Mouse (Mus musculus) left cerebral cortex, adult 8-10 months (tissue): Measurements from ENCODE around the gene Nuak2. TPM values are rescaled to one million over a fixed set of nuclear protein-coding genes. Genes with fewer than 3 reads are reported as not detected.
"Not testable (repeated sequence)": the region's sequence is repeated elsewhere in the genome, so short reads cannot be mapped to it uniquely, and the experiment has no call there.

Source experiments
- DNase-seq, 2 experiments: peaks; one replicate each; pipeline ENCODE4 v3.0.0; 2022; ENCODE audit warnings: low spot score in 2 of 2
- total RNA-seq, 4 experiments: library from RNA; stranded (reverse); gene quantifications; 2 replicates each; pipeline ENCODE4 v1.2.4; 2022

Gene Nuak2
- total RNA-seq, 4 experiments from 2014 or later, result 0.81 to 1.7 (median 1.3) TPM

DNA sequence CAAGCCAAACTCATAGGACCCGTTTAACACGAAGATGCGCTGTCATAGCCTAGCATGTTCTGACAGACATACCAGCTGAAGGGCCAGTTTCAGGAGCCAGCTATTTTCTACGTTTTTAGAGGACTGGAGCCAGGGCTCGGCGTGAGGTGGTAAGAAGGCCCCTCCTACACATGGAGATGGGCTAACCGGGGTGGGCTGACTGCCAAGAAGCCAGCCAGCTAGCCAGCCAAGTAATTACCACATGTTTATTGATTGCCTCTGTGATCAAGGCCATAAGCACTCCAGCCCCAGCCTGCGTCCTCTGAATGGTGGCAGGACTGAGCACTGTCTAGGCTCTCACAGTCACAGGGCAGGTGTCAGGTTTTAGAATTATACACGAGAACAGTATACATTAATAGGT lies 10.9 kb downstream of the Nuak2 start:
- DNase-seq, result no peak

DNA sequence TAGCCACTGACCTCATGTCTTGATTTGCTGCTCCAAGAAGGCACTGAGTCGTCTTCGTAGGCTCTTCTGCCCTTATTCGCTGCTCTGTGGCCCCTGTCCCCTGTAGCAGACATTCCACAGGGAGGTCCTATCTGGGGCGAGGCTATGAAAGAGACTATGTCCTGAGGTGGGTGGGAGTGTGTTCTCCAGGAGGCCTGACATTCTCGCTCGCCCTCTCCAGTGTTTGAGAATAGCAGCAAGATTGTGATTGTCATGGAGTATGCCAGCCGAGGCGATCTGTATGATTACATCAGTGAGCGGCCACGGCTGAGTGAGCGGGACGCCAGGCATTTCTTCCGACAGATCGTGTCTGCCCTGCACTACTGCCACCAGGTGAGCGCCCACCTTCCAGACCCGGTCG lies 11.6 kb downstream of the Nuak2 start:
- no peak for DNase-seq

DNA sequence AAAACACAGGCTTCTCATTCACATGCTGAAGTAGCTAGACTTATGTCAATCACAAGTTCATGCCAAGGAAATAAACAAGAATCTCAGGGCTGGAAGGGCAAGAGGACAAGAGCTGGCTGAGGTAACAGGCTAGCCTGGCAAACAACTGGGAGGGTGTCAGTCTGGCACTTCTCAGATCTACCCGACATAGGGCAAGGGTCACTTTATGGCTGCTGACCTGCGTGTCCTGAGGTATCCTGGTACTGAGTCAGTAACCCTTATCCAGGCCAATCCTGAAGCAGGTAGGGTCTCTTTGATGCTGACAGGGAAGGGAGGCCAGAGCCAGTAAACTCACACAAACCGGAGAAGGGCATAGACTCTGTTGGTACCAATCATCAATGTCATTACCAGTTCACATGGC lies 12.6 kb downstream of the Nuak2 start:
- DNase-seq, result no peak

DNA sequence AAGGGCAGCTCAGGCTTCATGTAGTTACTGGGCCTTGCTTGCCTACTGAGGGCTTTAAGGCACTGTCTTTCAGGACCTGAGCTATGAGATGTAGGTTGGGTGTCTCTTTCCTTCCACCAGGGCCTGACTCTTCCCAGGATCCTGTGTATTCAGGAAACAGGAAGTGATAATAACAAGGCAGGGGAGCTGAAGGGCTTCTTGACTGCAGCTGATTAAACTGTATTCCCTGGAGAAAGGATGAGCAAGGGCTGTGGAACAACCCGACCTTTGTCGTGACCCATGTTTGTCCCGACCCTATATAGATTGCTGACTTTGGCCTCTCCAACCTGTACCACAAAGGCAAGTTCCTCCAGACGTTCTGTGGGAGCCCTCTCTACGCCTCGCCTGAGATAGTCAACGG lies 13.7 kb downstream of the Nuak2 start:
- DNase-seq, result no peak

DNA sequence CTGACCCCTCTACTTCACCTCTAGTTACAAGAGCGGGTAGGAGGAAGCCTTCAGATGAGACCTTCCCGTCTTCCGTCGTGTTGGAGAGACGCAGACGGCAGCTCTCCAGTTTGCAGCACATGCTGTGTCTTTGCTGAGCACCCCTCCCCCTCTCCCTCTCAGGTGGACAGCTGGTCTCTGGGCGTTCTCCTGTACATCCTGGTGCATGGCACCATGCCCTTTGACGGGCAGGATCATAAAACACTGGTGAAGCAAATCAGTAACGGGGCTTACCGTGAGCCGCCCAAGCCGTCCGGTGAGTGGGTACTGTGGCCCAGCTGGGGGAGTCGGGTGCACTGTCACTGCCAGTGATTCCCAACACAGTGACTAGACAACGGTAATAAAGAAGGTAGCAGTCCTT lies 14.5 kb downstream of the Nuak2 start:
- DNase-seq, result no peak

DNA sequence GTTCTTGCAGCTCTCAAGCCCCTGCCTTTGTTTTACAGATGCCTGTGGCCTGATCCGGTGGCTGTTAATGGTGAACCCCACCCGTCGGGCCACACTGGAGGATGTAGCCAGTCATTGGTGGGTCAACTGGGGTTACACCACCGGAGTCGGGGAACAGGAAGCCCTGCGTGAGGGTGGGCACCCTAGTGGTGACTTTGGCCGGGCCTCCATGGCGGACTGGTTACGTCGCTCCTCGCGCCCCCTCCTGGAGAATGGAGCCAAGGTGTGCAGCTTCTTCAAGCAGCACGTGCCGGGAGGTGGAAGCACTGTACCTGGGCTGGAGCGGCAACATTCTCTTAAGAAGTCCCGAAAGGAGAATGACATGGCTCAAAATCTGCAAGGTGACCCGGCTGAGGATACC lies 15.4 kb downstream of the Nuak2 start:
- no peak for DNase-seq

DNA sequence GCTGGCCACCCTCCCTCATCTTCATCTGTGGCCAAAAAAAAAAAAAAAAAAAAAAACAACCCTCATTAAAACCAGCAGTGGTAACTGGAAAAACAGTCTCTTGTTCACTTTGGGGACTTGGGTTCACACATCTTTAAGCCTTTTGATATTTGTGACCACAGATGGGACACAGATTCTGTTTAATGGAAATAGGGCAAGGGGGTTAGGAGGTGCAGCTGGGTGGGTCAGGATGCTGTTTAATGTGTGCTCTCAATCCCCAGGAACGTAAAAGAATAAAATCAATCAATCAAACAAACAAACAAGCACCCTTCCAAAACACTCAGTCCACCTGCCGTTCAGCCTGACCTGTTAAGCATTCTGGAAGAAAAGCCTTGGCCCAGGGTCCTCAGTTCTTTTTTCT lies 17.3 kb downstream of the Nuak2 start:
- no peak for DNase-seq

DNA sequence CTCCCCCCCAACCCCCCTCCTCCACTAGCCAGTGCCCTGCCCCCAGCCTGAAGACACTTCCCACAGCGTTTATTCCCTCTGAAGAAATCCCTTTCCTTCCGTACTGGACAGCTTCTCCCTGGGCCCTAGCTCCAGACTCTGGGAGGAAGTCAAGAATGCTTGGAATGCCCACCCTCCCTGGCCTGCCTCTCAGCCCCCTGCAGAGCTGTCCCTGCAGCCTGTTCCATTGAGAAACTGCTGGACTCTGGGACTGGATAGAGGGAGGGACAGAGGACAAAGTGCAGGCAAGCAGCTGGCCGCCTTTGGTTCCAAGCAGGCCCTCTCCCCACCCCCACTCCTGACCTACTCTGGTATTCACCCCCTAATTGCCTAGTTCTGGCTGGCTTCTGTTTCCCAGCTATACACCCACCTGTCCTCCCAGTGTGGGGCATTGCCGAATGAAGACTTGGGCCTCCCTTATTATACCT lies 17.8 kb downstream of the Nuak2 start:
- DNase-seq, result no peak

DNA sequence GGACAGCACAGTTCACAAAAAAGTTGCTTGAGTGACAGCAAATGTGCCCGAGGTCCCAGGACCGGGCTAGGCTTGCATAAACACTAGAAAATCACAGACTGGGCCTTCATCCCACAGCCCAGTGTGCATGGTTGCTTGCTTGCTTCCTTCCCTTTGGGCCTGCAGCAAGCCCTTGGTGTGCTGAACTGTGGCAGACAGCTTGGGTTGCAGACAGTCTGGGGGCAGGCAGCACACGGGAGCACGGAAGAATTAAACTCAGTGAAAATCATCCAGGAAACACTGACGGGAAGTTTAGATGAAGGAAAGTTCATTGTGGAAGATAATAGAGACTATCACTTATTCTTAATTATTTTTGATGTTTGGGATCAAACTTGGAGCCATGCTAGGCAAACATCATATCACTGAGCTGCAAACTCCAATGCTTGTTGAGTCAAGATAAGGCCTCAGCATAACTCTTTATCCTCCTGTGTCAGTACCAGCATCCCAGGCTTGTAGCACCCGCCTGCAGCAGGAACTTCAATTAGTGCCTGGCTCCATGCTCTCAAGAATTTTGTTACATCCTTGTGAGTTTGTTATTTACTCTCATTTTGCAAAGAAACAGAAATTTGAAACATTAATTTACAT lies 18.4 kb downstream of the Nuak2 start:
- DNase-seq, result no peak

DNA sequence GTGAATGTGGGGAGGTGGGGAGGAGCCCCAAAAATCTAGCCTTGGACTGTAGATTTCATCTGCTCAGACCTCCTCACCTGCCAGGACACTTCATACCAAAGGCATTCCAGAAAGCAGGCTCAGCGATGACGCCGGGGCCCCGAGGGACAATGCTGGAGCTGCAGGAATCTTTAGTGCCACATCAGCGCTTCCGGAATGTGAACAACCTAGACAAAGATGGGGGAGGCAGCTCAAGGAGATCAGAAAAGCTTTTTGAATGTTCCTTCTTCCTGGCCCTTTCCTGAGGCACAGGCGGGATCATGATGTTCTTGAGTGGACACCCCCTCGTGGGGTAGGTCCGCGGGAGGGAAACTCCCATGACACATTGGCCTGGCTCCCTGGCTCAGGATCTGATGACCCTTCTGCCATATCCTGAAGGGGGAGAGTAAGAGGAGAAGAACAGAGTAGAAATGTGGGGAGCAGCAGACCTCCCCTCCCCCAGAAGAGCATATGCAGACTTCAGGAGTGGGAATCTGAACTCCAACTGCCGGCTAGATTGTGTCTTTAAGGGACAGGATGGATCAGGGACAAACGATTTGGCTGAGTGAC lies 19.5 kb downstream of the Nuak2 start:
- no peak for DNase-seq

DNA sequence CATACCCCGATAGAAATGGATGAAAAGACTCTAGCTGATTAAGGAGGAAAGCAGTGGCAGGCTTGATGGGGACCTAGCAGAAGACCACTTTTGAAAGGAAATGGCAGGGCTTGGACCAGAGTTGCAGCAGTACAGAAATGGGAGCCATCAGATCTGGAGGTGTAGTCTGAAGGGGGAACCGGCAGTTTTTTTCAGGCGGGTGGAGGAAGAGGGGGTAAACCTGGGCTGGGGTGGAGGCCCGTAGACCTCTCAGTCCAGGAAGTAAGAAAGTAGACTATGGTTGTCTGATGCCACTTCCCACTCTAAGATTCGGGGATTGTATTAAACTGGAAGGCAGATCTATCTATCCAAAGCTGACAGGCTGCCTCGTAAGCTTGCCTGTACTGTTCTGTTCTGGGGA lies 21.0 kb downstream of the Nuak2 start:
- DNase-seq, result no peak

DNA sequence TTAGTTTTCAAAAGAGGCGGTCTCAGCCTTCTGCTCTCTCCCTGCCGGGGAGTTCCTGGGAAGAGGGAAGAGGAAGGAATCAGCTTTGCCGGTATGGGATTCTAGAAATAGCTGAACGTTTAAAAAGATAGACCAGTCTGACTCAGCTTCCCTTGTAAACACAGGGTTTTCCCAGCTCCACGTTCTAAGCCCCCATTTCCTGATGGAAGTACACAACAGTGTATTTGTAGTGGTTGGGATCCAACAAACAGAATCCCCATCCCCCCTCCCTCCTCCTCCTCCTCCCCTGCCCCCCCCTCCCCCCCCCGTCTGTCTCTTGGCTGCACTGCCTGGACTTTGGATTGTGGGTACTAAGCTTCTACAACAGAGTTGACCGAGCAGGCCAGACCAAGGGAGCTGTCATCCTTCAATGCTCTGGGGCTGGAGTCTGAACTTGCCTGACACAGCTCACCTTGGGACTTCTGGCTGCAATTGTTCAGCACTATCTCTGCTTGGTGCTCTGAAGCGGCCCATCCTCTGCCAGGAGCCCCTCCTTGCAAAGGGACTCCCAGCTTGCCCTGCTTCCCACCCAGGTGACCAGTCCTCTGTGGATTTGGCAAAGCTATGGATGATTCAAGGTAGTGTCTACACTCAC lies 22.2 kb downstream of the Nuak2 start:
- DNase-seq, result no peak

DNA sequence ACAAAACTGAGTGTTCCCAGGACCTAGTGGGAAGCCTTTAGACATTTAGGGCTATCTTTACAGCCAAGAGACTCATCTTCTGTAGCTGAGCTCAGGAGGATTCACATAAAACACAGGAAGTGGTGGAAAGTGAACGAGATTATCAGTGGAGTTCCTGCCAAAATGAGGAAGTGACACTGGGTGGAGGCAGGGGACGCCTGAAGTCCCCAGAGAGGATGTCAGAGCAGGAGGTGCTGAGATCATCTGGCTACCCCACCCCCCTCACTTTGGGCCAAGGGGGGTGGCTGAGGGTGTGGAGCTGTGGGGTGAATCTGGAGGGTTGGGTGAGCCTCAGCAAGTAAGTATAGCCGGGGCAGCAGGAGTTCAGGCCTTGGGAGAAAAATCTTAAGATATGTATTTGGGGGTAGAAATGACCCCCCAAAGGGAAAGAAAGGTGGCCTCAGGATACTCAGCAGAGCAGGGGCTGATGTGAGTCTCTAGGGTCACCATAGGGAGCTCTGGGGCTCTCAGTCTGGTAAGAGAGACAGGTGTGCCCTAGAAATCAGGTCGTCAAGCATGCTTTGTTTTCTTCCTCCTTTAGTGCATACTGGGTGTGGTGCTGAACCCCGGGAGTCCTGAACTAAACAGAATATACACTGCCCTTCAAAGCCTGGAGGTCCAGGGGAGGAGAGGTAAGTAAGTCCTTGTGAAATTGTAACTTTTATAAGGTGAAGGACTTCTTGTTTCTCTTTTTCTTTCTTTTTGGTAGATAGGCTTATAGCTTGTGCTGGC lies 26.0 kb downstream of the Nuak2 start:
- no peak for DNase-seq

DNA sequence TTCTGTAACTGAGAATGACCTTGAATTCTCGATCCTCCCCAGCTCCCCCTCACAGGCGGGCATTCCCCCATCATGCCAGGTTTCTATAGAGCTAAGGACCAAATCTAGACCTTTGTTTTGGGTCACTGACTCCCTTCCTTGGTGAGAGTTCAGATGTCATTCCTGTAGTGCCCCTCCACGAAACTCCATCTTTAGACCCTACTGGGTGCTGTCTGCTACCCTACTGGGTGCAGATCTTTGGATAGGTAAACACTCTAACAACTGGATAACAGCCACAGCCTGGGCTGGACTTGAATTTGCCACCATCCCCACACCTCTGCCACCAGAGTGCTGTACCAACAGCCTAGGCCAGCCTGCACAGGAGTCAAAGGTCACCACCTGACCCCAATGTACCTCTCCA lies 26.6 kb downstream of the Nuak2 start:
- DNase-seq, result no peak

DNA sequence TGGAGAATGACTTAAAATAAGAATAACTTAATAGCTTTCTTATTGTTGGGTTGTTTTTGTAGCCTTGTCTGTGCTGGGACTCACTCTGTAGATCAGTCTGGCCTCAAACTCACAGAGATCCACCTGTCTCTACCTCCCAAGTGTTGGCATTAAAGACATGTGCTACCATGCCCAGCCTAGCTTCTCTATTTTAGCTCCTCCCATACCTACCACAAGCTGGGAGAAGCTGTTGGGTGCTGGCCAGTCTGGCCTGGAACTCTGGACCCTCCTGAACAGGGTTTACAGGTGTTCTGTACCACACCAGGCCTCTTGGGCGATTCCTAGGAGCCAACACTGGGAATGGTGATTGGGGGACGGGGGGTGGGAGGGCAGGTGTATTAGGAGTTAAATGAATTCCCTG lies 27.3 kb downstream of the Nuak2 start:
- no peak for DNase-seq

DNA sequence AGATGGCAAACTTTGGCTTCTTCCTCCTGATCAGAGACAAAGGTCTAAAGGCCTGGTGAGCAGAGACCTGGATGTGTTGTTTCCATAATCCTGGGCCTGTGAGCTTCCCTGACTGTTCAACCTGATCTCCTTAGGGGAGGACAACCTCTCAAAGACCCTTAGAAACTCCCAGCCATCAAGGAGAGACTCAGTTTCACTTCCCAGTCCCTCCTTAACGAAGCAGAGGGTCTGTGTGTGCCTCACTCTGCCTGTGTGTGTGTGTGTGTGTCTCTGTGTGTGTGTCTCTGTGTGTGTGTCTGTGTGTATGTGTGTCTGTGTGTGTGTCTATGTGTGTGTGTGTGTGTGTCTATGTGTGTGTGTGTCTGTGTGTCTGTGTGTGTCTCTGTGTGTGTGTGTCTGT lies 27.7 kb downstream of the Nuak2 start:
- no peak for DNase-seq

DNA sequence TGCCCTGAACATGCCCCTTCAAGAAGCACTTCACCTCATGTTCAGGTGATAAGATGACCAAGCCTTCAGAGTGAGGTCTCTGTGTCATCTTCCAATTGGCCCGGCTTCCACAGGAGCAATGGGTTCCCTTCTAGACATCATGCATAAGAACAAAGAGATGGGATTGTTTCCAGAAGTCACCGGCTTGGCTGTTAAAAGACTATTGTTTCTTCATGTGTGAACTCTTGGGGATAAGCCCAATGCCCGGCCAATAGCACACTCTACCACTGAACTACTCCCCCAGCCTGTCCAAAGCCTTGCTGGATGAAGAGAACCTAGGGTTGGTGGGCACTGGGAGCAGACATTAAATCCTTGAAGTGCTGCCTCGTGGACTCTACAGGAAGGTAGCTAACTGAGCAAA lies 29.6 kb downstream of the Nuak2 start:
- no peak for DNase-seq

DNA sequence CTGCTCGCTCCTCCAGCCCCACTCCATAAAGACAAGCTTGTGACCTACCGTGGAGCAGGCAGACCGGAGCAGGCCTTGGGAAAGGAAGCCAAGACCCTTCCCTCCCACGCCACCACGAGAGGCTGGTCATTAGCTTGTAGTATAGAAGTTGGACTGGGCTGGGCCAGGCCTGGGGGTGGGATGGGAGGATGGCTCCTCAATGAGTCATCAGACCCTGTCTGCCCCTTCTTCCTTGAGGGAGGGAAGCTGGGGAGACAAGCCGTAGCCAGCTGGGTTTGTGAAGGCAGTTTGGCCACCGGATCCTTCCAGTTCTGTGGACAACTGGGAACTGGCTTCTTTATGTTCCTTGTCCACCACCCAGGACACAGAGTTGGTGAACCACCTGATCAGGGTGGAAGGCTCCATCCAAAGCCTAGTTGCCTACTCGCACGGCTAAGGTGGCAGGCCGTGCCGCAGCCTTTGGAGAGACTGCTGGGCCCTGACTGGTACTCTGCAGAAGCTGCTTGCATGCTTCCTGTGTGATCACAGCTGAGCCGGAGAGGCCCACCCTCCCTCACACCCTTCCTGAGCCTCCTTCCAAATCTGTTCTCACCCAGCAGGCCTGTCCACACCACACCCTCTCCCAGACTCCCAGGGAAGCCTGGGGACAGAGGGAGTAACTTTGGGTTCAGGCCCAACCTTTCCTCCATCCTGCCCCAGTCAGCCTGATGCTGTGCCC lies 30.4 kb downstream of the Nuak2 start:
- no peak for DNase-seq

DNA sequence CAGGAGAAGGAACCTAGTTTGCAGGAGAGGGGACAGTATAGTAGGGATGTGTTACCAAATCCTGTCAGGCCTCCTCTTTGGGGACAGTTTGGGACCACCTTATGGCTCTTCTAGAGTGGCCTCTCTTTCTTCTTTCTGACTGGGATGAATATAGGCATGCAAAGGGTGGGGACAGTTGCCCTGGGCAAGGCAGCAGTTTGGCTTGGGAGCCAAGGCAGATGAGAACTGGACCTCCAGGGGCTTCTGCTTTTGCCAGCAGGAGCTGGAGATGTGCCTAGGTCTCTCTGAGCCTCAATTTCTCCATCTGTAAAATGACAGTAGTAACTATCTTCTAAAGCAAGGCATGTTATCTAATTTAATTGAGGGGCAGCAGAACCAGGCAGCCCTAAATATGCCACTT lies 31.0 kb downstream of the Nuak2 start:
- DNase-seq, result no peak

DNA sequence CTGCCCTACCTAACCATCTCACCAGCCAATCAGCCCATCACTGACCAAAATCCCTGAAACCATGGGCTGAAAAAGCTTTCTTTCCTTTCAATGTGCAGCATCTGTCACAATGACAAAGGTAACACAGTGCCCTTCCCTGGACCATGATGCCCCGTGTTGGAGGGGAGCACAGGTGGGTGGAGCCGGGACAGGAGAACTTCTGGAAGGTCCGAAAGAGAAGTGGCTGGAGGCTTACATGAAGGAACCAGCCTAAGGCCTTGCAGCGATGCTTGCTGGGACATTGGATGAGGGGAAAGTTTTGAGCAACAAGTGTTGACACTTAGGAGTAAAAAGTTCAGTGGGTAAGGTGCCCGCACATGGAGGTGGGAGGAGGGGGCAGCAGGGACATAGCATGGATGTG lies 32.5 kb downstream of the Nuak2 start:
- DNase-seq, result no peak

DNA sequence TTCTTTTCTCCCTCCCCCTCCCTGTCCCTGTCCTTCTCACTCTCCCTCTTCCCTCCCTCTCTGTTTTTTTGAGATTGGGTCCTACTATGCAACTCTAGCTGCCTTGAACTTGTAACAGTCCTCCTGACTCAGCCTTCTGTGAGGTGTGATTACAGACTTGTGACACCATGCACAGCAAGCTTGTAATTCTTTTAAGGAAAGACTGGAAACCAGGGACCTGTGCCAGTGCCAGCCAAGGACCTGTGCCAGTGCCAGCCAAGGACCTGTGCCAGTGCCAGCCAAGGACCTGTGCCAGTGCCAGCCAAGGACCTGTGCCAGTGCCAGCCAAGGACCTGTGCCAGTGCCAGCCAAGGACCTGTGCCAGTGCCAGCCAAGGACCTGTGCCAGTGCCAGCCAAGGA lies 33.1 kb downstream of the Nuak2 start:
- not testable (repeated sequence) for DNase-seq

DNA sequence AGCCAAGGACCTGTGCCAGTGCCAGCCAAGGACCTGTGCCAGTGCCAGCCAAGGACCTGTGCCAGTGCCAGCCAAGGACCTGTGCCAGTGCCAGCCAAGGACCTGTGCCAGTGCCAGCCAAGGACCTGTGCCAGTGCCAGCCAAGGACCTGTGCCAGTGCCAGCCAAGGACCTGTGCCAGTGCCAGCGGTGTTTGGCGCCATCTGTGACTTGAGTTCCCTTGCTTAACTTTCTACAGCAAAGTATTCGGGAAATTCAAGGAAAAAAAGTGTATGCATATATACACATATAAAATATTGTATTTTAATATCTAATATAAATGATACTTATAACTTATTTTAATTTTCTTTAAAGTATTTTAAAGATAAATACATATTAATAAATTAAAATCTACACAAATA lies 33.7 kb downstream of the Nuak2 start:
- not testable (repeated sequence) for DNase-seq
